8 mouse cellular contexts compared by ENCODE assay signal in the genomic region with DNA sequence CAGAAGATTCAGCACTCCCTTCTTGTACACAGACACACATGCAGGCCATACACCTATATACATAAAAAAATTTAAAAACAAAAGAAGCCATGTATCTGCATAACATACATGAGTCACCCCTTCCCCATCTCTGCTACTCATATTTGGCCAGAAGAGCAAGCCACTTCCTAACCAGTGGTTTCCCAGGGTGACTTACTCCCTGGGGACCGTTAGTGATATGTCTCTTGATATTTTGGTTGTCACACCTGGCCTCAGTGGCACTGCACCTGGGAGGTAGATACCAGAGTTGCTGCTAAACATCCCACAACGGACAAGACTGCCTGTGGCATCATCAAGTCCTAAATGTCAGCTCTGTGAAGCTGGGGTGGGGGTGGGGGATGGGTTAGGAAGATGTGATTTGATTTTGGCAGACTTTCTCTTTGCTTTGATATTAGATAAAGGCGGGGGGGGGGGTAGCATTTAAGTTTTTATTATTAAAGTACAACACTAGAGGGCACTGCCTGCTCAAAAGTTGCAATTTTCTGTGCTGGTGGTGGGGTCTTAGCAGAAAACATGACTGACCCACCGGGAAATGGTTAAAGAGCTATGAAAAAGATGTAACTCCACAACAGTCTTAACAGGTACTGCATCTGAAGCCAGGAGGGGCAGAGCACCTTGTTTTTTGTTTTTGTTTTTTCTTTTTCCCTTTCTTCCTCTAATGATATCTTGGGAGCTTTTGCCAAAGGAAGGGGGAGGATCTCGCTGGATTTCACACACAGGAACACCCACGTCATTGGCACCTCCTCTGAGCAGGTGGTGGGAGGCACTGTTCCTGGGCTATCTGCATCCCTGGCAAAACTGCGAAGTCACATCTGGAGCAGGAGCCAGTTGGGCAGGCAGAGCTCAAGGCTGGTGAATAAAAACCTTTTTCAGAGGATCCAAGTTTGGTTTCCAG. TPM values are rescaled to one million over a fixed set of nuclear protein-coding genes. Genes with fewer than 3 reads are reported as not detected.
DNase-seq lines count a peak whose midpoint lies in the region; ATAC-seq and TF ChIP-seq lines count a peak whose summit lies in the region.

No protein-coding gene starts in this region.

- H3K36me3 ChIP-seq in spleen, adult 2 months (ENCODE audit: control insufficient read depth, insufficient read depth, low read length) = no peaks in the 10 kb centered on the region
- H3K36me3 ChIP-seq in heart, embryonic 10.5 days = no peaks in the 10 kb centered on the region

- 5% methylated on average over 7 of the region's 7 CpGs for WGBS in spleen, adult 2 months
- WGBS in heart, embryonic 10.5 days = 11% methylated on average over 7 of the region's 7 CpGs

- H3K27ac ChIP-seq in spleen, adult 2 months (ENCODE audit: insufficient read depth, low read length) = no peak overlapping the region
- H3K27ac ChIP-seq in heart, embryonic 10.5 days = peak overlapping the region; percentile 44; the same call in 1 of the 2 replicates

- H3K4me3 ChIP-seq in spleen, adult 2 months (ENCODE audit: extremely low read depth, insufficient read depth, insufficient read length) = no peak overlapping the region
- peak overlapping the region; percentile 32; the same call in 1 of the 2 replicates for H3K4me3 ChIP-seq in heart, embryonic 10.5 days

- H3K4me1 ChIP-seq in spleen, adult 2 months (ENCODE audit: control insufficient read depth, insufficient read depth, insufficient read length) = no peaks in the 10 kb centered on the region; the same call in 1 of the 2 replicates
- peaks cover 18% of the 10 kb centered on the region for H3K4me1 ChIP-seq in heart, embryonic 10.5 days

- H3K9me3 ChIP-seq in heart, embryonic 10.5 days = no peaks in the 10 kb centered on the region

- peak; percentile 83 for ATAC-seq in frontal cortex, adult (ENCODE audit: low TSS enrichment)

- TF ChIP-seq POLR2A in spleen, adult 2 months (IDR thresholded peaks at IDR 0.05; ENCODE audit: low read depth, low read length) = no peak

- intact Hi-C loops in left cerebral cortex, postnatal 4 days (cut with DNase I) = loop anchor here (2.0 to 10.0 kb wide), 2 partner anchors 85 to 179 kb away; no protein-coding TSS in a partner anchor

- peak; percentile 30; the same call in 1 of the 2 replicates for TF ChIP-seq CTCF in spleen, adult 2 months (IDR thresholded peaks at IDR 0.05; ENCODE audit: extremely low read depth, insufficient read depth, insufficient read length, insufficient replicate concordance)

- no peaks in the 10 kb centered on the region for H3K27me3 ChIP-seq in spleen, adult 2 months (ENCODE audit: control insufficient read depth, insufficient read depth, low read length)
- no peaks in the 10 kb centered on the region for H3K27me3 ChIP-seq in heart, embryonic 10.5 days (ENCODE audit: insufficient read depth, poor library complexity, severe bottlenecking)

- DNase-seq in frontal cortex, postnatal 25 days (ENCODE audit: low spot score in 2 of 2) = no peak
- DNase-seq in spleen, adult 2 months (ENCODE audit: low read depth in 1 of 2, low spot score in 2 of 2) = no peak
- no peak for DNase-seq in spleen, postnatal 14 days (ENCODE audit: low spot score in 2 of 2)
- DNase-seq in heart, embryonic 10.5 days (ENCODE audit: low spot score) = no peak
- peak; percentile 39 for DNase-seq in left cerebral cortex, postnatal 4 days
- DNase-seq in retina, embryonic 14.5 days (ENCODE audit: low spot score) = peak; percentile 89
- DNase-seq in urinary bladder, postnatal 25 days (ENCODE audit: low spot score) = no peak

RNA-seq across cellular contexts. Expression of gene Plekho1, which starts 30.0 kb away (rescaled TPM):
- polyA plus RNA-seq in spleen, adult 2 months (2012; rRNA removed) = 60.1 and 91.7 TPM in 2 replicates
- polyA plus RNA-seq in heart, embryonic 10.5 days (2016; fragmentation: Nextera tagmentation; extraction: Ambion mirVana) = 75.1 and 88.2 TPM in 2 replicates
- total RNA-seq in left cerebral cortex, postnatal 4 days (2021) = 10 to 100 TPM; 83.3 to 89.3 TPM

RNA-seq across cellular contexts. Expression of gene Anp32e, which starts 36.7 kb away (rescaled TPM):
- 12.7 and 21.2 TPM in 2 replicates for polyA plus RNA-seq in spleen, adult 2 months (2012; rRNA removed)
- polyA plus RNA-seq in heart, embryonic 10.5 days (2016; fragmentation: Nextera tagmentation; extraction: Ambion mirVana) = 209 and 212 TPM in 2 replicates
- 10 to 100 TPM; 90.4 to 98.0 TPM for total RNA-seq in left cerebral cortex, postnatal 4 days (2021)

Comparison
In these comparisons a context has a peak if more than half of its experiments do, and no peak if none do; other contexts are left out.
1. DNase-seq: peak in left cerebral cortex, postnatal 4 days (single experiment) and retina, embryonic 14.5 days (single experiment); none in frontal cortex, postnatal 25 days (0 of 2), spleen, adult 2 months (0 of 2), spleen, postnatal 14 days (0 of 2), heart, embryonic 10.5 days (single experiment) and urinary bladder, postnatal 25 days (single experiment).